Mouse (Mus musculus): ENCODE results near the gene Vti1b.

Vti1b gene

DNA sequence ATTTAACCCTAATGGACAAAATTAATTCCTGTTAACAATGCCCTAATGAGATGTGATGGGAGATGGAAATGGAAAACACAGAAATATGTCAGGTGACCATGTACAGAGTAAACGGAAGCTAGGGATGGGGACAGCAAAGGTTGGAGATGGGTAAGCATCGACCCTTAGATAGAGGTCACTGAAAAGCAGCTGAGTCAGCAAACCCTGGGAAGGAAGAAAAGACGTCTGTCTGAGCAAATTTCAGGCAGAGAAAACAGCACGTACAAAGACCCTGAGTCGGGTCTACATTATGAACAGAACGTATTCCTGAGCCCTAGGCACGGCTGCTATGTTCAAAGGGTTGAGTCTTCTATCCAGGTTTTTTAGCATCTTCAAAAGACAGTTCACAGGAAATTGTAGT, 35.5 kb downstream of the Vti1b start:
- no peak for DNase-seq

DNA sequence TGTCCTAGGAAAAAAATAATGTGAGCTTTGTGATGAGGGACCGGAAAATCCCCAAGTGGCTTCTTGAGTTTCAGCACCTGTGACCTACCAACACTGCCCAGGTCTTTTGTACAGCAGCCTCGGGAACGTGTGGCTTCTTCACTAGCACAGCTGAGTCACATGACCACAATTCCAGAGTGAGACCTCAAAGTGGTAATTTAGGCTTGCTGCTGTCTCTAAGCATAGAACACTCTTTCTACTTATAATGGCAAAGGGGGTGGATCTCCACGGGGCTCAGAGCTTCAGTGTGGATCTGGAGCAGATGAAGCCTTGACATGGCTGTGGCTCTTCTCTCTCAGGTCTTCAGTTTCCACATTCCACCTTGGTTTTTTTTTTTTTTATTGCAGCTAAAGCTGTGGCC, 37.4 kb downstream of the Vti1b start:
- DNase-seq = no peak

DNA sequence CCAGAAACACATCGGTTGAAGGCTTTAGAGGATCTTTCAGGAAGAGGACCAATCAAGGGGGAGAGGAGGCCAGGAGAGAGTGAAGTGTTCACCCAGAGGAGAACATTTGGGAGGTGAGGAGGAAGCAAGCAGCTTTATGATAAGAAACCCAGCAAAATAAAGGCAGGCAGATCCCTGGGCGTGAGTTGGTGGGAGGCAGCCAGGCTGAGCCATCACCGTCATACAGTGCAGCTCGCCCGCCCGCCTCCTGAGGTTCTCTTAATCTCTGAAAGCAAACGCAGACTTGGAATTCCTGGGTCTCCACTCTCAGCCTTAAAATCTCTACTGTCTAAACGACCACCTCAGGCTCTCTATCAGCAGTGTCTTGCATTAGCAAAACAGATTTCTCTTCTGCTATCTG, 37.8 kb downstream of the Vti1b start:
- no peak for DNase-seq

DNA sequence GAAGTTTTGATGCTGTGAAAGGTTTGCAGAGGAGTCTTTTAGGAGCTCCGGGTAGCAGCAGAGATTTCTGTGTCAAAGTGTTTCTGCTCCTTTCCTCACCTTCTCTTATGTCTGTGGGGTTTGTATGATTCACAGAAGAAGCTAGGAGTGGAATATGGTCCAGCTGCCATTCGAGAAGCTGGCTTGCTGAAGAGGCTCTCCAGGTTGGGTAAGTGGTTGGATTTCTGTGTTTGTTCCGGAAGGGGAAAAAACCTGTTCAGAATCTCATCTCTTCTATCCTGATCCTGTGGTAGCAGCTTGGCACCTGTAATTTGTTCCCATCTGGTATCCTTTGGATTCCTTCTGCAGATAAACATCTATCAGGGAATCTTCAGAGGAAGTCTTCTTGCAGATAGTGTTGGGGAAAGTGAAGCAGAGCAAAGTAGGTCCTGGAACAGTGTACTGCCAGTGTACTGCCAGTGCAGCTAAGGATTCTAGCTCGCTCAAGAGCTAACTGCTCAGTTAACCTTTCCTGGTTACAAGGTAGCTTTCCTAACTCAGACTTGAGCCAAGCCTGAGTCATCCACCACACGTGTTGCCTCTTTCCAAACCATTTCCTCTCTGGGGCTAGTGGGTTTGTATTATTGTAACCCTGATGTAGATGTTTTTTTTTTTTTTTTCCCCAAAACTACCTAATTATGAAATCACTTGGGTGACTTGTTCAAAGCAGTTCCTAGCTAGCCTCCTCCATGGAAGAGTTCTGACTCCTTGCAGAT, 40.6 kb downstream of the Vti1b start:
- DNase-seq = peak in 1 of 2 experiments; percentile 7

DNA sequence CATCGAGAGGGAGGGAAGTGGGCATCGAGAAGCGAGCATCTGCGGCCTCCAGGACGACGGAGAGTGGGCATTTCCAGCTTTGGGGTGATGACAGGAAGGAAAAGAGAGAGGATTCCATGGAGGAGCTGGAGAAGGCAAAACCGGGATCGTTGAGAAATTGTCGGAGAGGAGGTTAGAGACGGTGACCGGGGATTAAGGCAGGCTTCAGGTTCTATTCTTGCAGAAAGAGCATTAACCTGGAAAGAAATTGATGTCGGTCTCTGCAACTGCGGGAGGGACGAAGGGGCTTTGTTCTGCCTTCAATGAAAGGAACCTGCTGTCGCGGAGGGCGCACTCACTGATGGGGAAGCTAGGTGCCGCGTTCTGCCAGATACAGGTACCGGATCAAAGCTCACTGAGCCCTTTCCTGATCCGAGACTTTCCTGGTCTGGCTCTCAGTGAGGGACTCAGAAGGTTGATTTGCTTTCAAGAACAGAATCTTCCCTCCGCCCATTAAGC, 41.2 kb downstream of the Vti1b start:
- DNase-seq = peak; percentile 21 to 31

DNA sequence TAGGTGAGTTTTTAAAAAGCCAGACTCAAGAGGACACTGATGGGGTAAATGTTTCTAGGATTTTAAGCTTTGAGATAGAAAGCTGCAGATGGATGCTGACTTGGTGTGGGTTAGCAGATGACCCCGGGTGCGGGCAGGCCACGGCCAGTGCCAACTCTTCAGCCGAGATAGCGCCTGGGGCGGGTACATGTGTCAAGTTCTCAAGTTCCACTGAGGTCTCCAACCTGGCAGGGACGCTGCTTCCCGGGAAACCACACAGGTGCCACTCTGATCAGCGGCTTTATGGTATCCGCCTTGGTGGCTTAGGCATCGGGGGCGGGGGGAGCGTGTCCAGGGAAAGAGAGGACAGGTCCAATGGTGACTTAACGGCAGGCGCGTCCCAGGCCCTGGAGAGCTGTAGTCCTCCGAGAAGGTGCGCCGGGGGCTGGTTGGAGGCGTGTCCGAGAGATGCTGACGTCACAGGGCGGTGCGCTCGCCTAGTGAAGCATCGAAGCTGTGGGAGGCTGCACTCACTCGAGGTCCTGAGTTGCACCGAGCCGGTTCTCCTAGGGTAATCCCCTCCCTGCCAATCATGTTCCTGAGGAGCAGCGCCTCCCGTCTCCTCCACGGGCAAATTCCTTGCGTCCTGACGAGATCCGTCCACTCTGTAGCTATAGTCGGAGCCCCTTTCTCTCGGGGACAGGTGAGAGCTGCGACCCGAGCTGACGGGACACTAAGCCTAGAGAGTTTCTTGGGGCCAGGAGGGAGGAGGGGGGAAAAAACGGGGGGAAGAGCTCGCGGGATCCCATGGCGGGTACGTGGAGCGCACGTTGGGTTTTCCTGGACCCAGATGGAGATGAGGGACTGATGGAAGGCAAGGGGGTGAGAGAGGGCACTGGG, 41.9 kb downstream of the Vti1b start, which contains the start of gene Arg2:
TSS of gene Arg2 (plus strand) at position 479 of the 879 bp plus-strand sequence.
- peak; percentile 85 to 90 for DNase-seq

DNA sequence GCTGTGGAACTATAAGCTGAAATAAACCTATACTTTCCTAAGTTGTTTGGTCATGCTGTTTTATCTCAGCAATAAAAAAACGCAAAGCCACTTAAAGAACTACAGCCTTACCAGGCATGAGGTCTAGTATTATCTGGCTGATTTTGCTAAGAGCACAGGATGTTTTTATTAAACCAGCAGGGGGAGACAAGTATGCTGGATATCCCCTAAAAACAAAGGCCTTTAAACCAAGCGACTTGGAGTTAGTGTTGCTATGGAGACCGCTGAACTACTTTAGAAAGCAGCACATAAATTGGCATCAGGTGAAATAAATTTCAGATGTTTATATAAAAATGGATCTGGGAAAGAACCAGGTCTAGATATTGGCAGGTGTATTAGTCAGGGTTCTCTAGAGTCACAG, 49.6 kb downstream of the Vti1b start:
- no peak for DNase-seq

DNA sequence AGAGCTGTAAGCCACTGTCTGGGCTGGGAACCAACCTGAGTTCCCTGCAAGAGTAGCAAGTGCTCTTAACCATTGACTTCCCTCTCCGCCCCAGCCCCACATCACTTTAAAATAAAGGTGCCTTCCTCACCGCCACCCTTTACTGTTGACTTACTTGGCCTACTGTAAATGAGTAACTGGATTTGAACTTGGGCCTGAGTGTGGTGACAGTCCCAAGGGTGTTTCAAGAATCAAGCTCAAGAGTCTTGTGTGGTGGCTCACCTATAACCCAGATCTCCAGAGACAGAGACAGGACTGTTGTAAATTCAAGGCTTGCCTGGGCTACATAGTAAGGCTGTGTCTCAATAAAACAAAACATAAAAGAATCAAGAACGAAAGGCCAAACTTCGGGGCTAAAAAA, 53.5 kb downstream of the Vti1b start:
- no peak for DNase-seq

Data from cerebellum, postnatal 25 days (tissue).